Mouse (Mus musculus) cerebellum, adult 18-20 months (tissue): ENCODE measurements around the gene Dlgap4.

ENCODE experiments used
- DNase-seq, 2 experiments: peaks; one replicate each; pipeline ENCODE4 v3.0.0; 2021

The Dlgap4 gene

GRCm38 (mm10) chr2:156747315-156747714, 133.8 kb downstream of the Dlgap4 start:
- no peak for DNase-seq

GRCm38 (mm10) chr2:156749687-156750086, 136.2 kb downstream of the Dlgap4 start:
- DNase-seq = no peak

GRCm38 (mm10) chr2:156756937-156757336, 143.4 kb downstream of the Dlgap4 start:
- no peak for DNase-seq

GRCm38 (mm10) chr2:156760843-156761505, 147.5 kb downstream of the Dlgap4 start:
- peak; percentile 45 to 56 for DNase-seq

- peak in 1 of 2 experiments; percentile 37 for DNase-seq
Measured at GRCm38 (mm10) chr2:156761521-156762278, 148.2 kb downstream of the Dlgap4 start.

GRCm38 (mm10) chr2:156762499-156762898, 149.0 kb downstream of the Dlgap4 start:
- no peak for DNase-seq

- DNase-seq = no peak
Measured at GRCm38 (mm10) chr2:156763101-156763500, 149.6 kb downstream of the Dlgap4 start.

GRCm38 (mm10) chr2:156764022-156764421, 150.5 kb downstream of the Dlgap4 start:
- no peak for DNase-seq

GRCm38 (mm10) chr2:156764747-156765146, 151.2 kb downstream of the Dlgap4 start:
- no peak for DNase-seq

GRCm38 (mm10) chr2:156765593-156765992, 152.1 kb downstream of the Dlgap4 start:
- no peak for DNase-seq

- DNase-seq = peak in 1 of 2 experiments; percentile 39
Measured at GRCm38 (mm10) chr2:156766227-156767019, 152.9 kb downstream of the Dlgap4 start.

- DNase-seq = no peak
Measured at GRCm38 (mm10) chr2:156767108-156767507, 153.6 kb downstream of the Dlgap4 start.

GRCm38 (mm10) chr2:156769274-156769673, 155.8 kb downstream of the Dlgap4 start:
- no peak for DNase-seq

- no peak for DNase-seq
Measured at GRCm38 (mm10) chr2:156773470-156773869, 160.0 kb downstream of the Dlgap4 start.

- no peak for DNase-seq
Measured at GRCm38 (mm10) chr2:156774035-156774737, 160.7 kb downstream of the Dlgap4 start.

- no peak for DNase-seq
Measured at GRCm38 (mm10) chr2:156774738-156775454, 161.4 kb downstream of the Dlgap4 start, which contains the start of gene Myl9. TSS of gene Myl9 (plus strand) at chr2:156775420.

- no peak for DNase-seq
Measured at GRCm38 (mm10) chr2:156775455-156776435, 162.2 kb downstream of the Dlgap4 start.

GRCm38 (mm10) chr2:156776907-156777306, 163.4 kb downstream of the Dlgap4 start:
- DNase-seq = no peak

- no peak for DNase-seq
Measured at GRCm38 (mm10) chr2:156777326-156778004, 164.0 kb downstream of the Dlgap4 start.

- DNase-seq = no peak
Measured at GRCm38 (mm10) chr2:156778571-156778970, 165.1 kb downstream of the Dlgap4 start.
